Mouse (Mus musculus): ENCODE measurements around the gene Mrgpra6. TPM values are rescaled to one million over a fixed set of nuclear protein-coding genes. Genes with fewer than 3 reads are reported as not detected.

The Mrgpra6 gene
- polyA plus RNA-seq, 1 experiment = not detected

- Histone ChIP-seq H3K27me3 (ENCODE audit: control insufficient read depth, insufficient read depth, insufficient read length) (no peaks in the 10 kb centered on the region), H3K79me2 (ENCODE audit: control insufficient read depth, insufficient read depth) (no peaks in the 10 kb centered on the region), H3K4me2 (ENCODE audit: low read depth) (no peak overlapping the region), H3K36me3 (ENCODE audit: control insufficient read depth, insufficient read depth) (no peaks in the 10 kb centered on the region), H3K4me3 (no peak overlapping the region), H3ac (ENCODE audit: control insufficient read depth, insufficient read length) (no peak overlapping the region)
- no peak for TF ChIP-seq POLR2A (IDR thresholded peaks at IDR 0.05; ENCODE audit: insufficient read length, low read depth)
- no peak for TF ChIP-seq MAX (IDR thresholded peaks at IDR 0.05; ENCODE audit: low read depth)
- no peak for TF ChIP-seq TCF3 (IDR thresholded peaks at IDR 0.05; ENCODE audit: insufficient read length, low read depth)
- TF ChIP-seq USF1 (IDR thresholded peaks at IDR 0.05; ENCODE audit: low read depth) = no peak
- TF ChIP-seq MYOG (IDR thresholded peaks at IDR 0.05; ENCODE audit: control insufficient read depth in 1 of 3, insufficient read depth in 1 of 3, insufficient read length in 2 of 3, low read depth in 2 of 3) = no peak
- TF ChIP-seq MYOD1 (IDR thresholded peaks at IDR 0.05; ENCODE audit: control insufficient read depth in 1 of 3, insufficient read length in 2 of 3, low read depth in 2 of 3) = no peak
- TF ChIP-seq POLR2AphosphoS2 (IDR thresholded peaks at IDR 0.05; ENCODE audit: insufficient read length, low read depth) = no peak
- no peak for TF ChIP-seq SRF (IDR thresholded peaks at IDR 0.05; ENCODE audit: control insufficient read depth, insufficient read length, low read depth)
Measured at GRCm38 (mm10) chr7:47155396-47155795, 49.3 kb downstream of the Mrgpra6 start.

- Histone ChIP-seq H3K79me2 (ENCODE audit: control insufficient read depth, insufficient read depth) (no peaks in the 10 kb centered on the region), H3K27me3 (ENCODE audit: control insufficient read depth, insufficient read depth, insufficient read length) (no peaks in the 10 kb centered on the region), H3ac (ENCODE audit: control insufficient read depth, insufficient read length) (no peak overlapping the region), H3K4me2 (ENCODE audit: low read depth) (peak overlapping the region; percentile 54), H3K4me3 (no peak overlapping the region), H3K36me3 (ENCODE audit: control insufficient read depth, insufficient read depth) (no peaks in the 10 kb centered on the region)
- TF ChIP-seq MAX (IDR thresholded peaks at IDR 0.05; ENCODE audit: low read depth) (no peak), SRF (IDR thresholded peaks at IDR 0.05; ENCODE audit: control insufficient read depth, insufficient read length, low read depth) (no peak), USF1 (IDR thresholded peaks at IDR 0.05; ENCODE audit: low read depth) (no peak), TCF12 (IDR thresholded peaks at IDR 0.05; ENCODE audit: insufficient read depth, poor library complexity, severe bottlenecking) (no peak), POLR2AphosphoS2 (IDR thresholded peaks at IDR 0.05; ENCODE audit: insufficient read length, low read depth) (no peak), REST (IDR thresholded peaks at IDR 0.05; ENCODE audit: insufficient read depth, insufficient read length) (no peak), POLR2A (IDR thresholded peaks at IDR 0.05; ENCODE audit: insufficient read length, low read depth) (no peak), MYOG (IDR thresholded peaks at IDR 0.05; ENCODE audit: control insufficient read depth in 1 of 3, insufficient read depth in 1 of 3, insufficient read length in 2 of 3, low read depth in 2 of 3) (no peak), MYOD1 (IDR thresholded peaks at IDR 0.05; ENCODE audit: control insufficient read depth in 1 of 3, insufficient read length in 2 of 3, low read depth in 2 of 3) (no peak), E2F4 (IDR thresholded peaks at IDR 0.05; ENCODE audit: insufficient read depth) (no peak), TCF3 (IDR thresholded peaks at IDR 0.05; ENCODE audit: insufficient read length, low read depth) (no peak), CEBPB (IDR thresholded peaks at IDR 0.05; ENCODE audit: insufficient read depth, poor library complexity, severe bottlenecking) (no peak)
Measured at GRCm38 (mm10) chr7:47150420-47151061, 54.2 kb downstream of the Mrgpra6 start.

- Histone ChIP-seq H3K4me2 (ENCODE audit: low read depth) (no peak overlapping the region), H3K27me3 (ENCODE audit: control insufficient read depth, insufficient read depth, insufficient read length) (no peaks in the 10 kb centered on the region), H3K36me3 (ENCODE audit: control insufficient read depth, insufficient read depth) (no peaks in the 10 kb centered on the region), H3ac (ENCODE audit: control insufficient read depth, insufficient read length) (no peak overlapping the region), H3K79me2 (ENCODE audit: control insufficient read depth, insufficient read depth) (no peaks in the 10 kb centered on the region), H3K4me3 (no peak overlapping the region)
- TF ChIP-seq MYOD1 (IDR thresholded peaks at IDR 0.05; ENCODE audit: control insufficient read depth in 1 of 3, insufficient read length in 2 of 3, low read depth in 2 of 3) = no peak
- TF ChIP-seq E2F4 (IDR thresholded peaks at IDR 0.05; ENCODE audit: insufficient read depth) = no peak
- TF ChIP-seq REST (IDR thresholded peaks at IDR 0.05; ENCODE audit: insufficient read depth, insufficient read length) = no peak
- no peak for TF ChIP-seq POLR2A (IDR thresholded peaks at IDR 0.05; ENCODE audit: insufficient read length, low read depth)
- no peak for TF ChIP-seq MYOG (IDR thresholded peaks at IDR 0.05; ENCODE audit: control insufficient read depth in 1 of 3, insufficient read depth in 1 of 3, insufficient read length in 2 of 3, low read depth in 2 of 3)
- no peak for TF ChIP-seq TCF12 (IDR thresholded peaks at IDR 0.05; ENCODE audit: insufficient read depth, poor library complexity, severe bottlenecking)
- TF ChIP-seq MAX (IDR thresholded peaks at IDR 0.05; ENCODE audit: low read depth) = no peak
- no peak for TF ChIP-seq USF1 (IDR thresholded peaks at IDR 0.05; ENCODE audit: low read depth)
- TF ChIP-seq SRF (IDR thresholded peaks at IDR 0.05; ENCODE audit: control insufficient read depth, insufficient read length, low read depth) = no peak
- no peak for TF ChIP-seq CEBPB (IDR thresholded peaks at IDR 0.05; ENCODE audit: insufficient read depth, poor library complexity, severe bottlenecking)
- TF ChIP-seq POLR2AphosphoS2 (IDR thresholded peaks at IDR 0.05; ENCODE audit: insufficient read length, low read depth) = no peak
- no peak for TF ChIP-seq TCF3 (IDR thresholded peaks at IDR 0.05; ENCODE audit: insufficient read length, low read depth)
Measured at GRCm38 (mm10) chr7:47148298-47148697, 56.4 kb downstream of the Mrgpra6 start.

- no peak overlapping the region for H3ac ChIP-seq (ENCODE audit: control insufficient read depth, insufficient read length)
- H3K4me2 ChIP-seq (ENCODE audit: low read depth) = no peak overlapping the region
- no peaks in the 10 kb centered on the region for H3K36me3 ChIP-seq (ENCODE audit: control insufficient read depth, insufficient read depth)
- H3K27me3 ChIP-seq (ENCODE audit: control insufficient read depth, insufficient read depth, insufficient read length) = no peaks in the 10 kb centered on the region
- no peaks in the 10 kb centered on the region for H3K79me2 ChIP-seq (ENCODE audit: control insufficient read depth, insufficient read depth)
- TF ChIP-seq TCF3 (IDR thresholded peaks at IDR 0.05; ENCODE audit: insufficient read length, low read depth) (no peak), POLR2A (IDR thresholded peaks at IDR 0.05; ENCODE audit: insufficient read length, low read depth) (no peak), MAX (IDR thresholded peaks at IDR 0.05; ENCODE audit: low read depth) (no peak), MYOG (IDR thresholded peaks at IDR 0.05; ENCODE audit: control insufficient read depth in 1 of 3, insufficient read depth in 1 of 3, insufficient read length in 2 of 3, low read depth in 2 of 3) (no peak), MYOD1 (IDR thresholded peaks at IDR 0.05; ENCODE audit: control insufficient read depth in 1 of 3, insufficient read length in 2 of 3, low read depth in 2 of 3) (no peak), REST (IDR thresholded peaks at IDR 0.05; ENCODE audit: insufficient read depth, insufficient read length) (no peak), TCF12 (IDR thresholded peaks at IDR 0.05; ENCODE audit: insufficient read depth, poor library complexity, severe bottlenecking) (no peak), E2F4 (IDR thresholded peaks at IDR 0.05; ENCODE audit: insufficient read depth) (no peak), POLR2AphosphoS2 (IDR thresholded peaks at IDR 0.05; ENCODE audit: insufficient read length, low read depth) (no peak), USF1 (IDR thresholded peaks at IDR 0.05; ENCODE audit: low read depth) (no peak)
- H3K4me3 ChIP-seq = no peak overlapping the region
Measured at GRCm38 (mm10) chr7:47146034-47146812, 58.5 kb downstream of the Mrgpra6 start.
